Mouse (Mus musculus): ENCODE measurements around the gene Ndufs1. TPM values are rescaled to one million over a fixed set of nuclear protein-coding genes. Genes with fewer than 3 reads are reported as not detected.
A peak's percentile ranks its signal among the peaks of the same experiment; 100 is the strongest.

Ndufs1 gene
- polyA plus RNA-seq (2012; rRNA removed) (83.1 and 96.3 TPM in 2 replicates), polyA plus RNA-seq (2014; fragmentation: Nextera tagmentation; extraction: Ambion mirVana) (115 and 117 TPM in 2 replicates)

DNA sequence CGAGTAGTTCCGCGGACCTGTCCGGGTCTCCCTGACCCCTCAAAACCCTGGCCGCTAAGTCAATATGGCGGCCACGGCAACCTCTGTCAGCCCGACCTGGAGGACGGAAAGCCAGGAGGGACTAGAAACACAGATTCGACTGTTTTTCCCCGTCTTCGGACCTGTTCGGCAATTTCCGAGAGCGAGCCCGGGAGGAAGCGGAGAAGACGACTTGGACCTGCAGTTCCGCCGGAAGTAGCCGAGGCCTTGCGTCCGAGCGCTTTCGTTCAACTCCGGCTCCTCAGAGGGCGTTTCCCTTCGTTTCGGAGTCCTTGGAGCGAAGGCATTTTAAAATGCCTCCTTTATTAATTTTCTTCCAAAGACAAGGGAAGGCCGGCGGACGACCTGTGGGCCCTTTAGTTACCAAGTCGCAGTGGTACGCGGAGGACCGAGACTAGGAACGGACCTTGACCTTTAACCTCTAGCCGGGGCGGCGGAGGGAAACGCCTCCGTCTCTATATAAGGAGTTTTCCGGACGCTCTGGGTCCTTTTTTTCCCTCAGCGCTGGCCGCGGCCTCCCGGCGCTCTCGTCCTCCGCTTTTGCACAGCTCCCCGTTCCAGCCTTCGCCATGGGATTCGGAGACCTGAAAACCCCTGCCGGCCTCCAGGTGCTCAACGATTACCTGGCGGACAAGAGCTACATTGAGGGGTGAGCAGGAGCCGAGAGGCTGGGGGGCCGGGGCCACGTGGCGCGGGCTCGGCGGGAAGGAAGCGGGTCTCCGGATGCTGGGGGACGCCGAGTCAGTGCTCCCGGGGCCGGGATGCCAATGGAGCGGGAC lies at the start of gene Ndufs1, which contains the start of gene Eef1b2:
TSS of gene Ndufs1 (minus strand) at position 230 of the 818 bp plus-strand sequence.
TSS of gene Eef1b2 (plus strand) at position 222 of the 818 bp plus-strand sequence.
- Histone ChIP-seq H3K36me3 (ENCODE audit: control insufficient read depth, insufficient read depth, low read length) (peaks cover 33% of the 10 kb centered on the region), H3K4me3 (replicated peaks; ENCODE audit: low read length) (peak within 1 kb of the TSS; percentile 62), H3K9me3 (ENCODE audit: control insufficient read depth, low read length) (no peaks in the 10 kb centered on the region), H3K4me1 (ENCODE audit: control insufficient read depth, insufficient read depth, low read length) (peaks cover 19% of the 10 kb centered on the region), H3K4me2 (replicated peaks; ENCODE audit: low read depth, low read length, severe bottlenecking) (peak within 1 kb of the TSS; percentile 71), H3K27ac (replicated peaks; ENCODE audit: low read depth, low read length) (peak within 1 kb of the TSS; percentile 83), H3K9ac (ENCODE audit: low read depth, low read length, severe bottlenecking) (peak within 1 kb of the TSS; percentile 88), H3K27me3 (ENCODE audit: control insufficient read depth, insufficient read depth, low read length) (no peaks in the 10 kb centered on the region)
- DNase-seq (ENCODE audit: low spot score) = peak; percentile 97
- WGBS = under 1% methylated on average over 72 of the region's 72 CpGs
- peak; percentile 91 for ATAC-seq (ENCODE audit: low FRiP score, low read depth)
- TF ChIP-seq POLR2A (IDR thresholded peaks at IDR 0.05; ENCODE audit: borderline replicate concordance, extremely low read depth, insufficient read depth, insufficient read length) = peak; percentile 66; the same call in 1 of the 2 replicates

- no peak overlapping the region for H3K27ac ChIP-seq (replicated peaks; ENCODE audit: low read depth, low read length)
- no peak overlapping the region for H3K4me3 ChIP-seq (replicated peaks; ENCODE audit: low read length)
- no peak for TF ChIP-seq POLR2A (IDR thresholded peaks at IDR 0.05; ENCODE audit: borderline replicate concordance, extremely low read depth, insufficient read depth, insufficient read length)
- DNase-seq (ENCODE audit: low spot score) (peak; percentile 45), ATAC-seq (ENCODE audit: low FRiP score, low read depth) (peak; percentile 71)
- no peaks in the 10 kb centered on the region for H3K4me1 ChIP-seq (ENCODE audit: control insufficient read depth, insufficient read depth, low read length)
- H3K4me2 ChIP-seq (replicated peaks; ENCODE audit: low read depth, low read length, severe bottlenecking) = no peak overlapping the region
- WGBS = 3% methylated on average over 7 of the region's 7 CpGs
- H3K9me3 ChIP-seq (ENCODE audit: control insufficient read depth, low read length) = no peaks in the 10 kb centered on the region
- H3K36me3 ChIP-seq (ENCODE audit: control insufficient read depth, insufficient read depth, low read length) = no peaks in the 10 kb centered on the region
- no peak overlapping the region for H3K9ac ChIP-seq (ENCODE audit: low read depth, low read length, severe bottlenecking)
- H3K27me3 ChIP-seq (ENCODE audit: control insufficient read depth, insufficient read depth, low read length) = no peaks in the 10 kb centered on the region
These were observed 49.3 kb upstream of the Ndufs1 start for GRCm38 (mm10) chr1:63225890-63226289.

DNA sequence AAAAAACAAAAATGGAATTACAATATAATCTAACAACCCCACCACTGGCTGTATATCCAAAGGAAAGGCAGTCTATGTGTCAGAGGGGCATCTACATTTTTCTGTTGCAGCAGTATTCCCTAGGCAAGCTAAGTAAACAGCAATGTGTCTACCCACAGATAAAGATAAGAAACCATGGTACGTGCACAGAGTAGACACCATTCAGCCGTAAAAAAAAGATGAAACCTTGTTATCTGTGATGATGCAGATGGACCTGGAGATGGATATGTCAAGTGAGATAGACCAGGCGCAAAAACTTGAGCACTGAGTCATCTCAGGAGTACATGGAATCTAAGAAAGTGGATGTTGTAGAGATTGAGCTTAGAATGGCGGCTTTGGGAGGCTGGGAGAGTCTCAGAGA lies 48.4 kb upstream of the Ndufs1 start:
- H3K36me3 ChIP-seq (ENCODE audit: control insufficient read depth, insufficient read depth, low read length) = no peaks in the 10 kb centered on the region
- no peak for TF ChIP-seq POLR2A (IDR thresholded peaks at IDR 0.05; ENCODE audit: borderline replicate concordance, extremely low read depth, insufficient read depth, insufficient read length)
- WGBS = 83% methylated on average over 4 of the region's 4 CpGs
- H3K9ac ChIP-seq (ENCODE audit: low read depth, low read length, severe bottlenecking) = no peak overlapping the region
- no peak for ATAC-seq (ENCODE audit: low FRiP score, low read depth)
- no peaks in the 10 kb centered on the region for H3K4me1 ChIP-seq (ENCODE audit: control insufficient read depth, insufficient read depth, low read length)
- H3K4me3 ChIP-seq (replicated peaks; ENCODE audit: low read length) = no peak overlapping the region
- H3K27ac ChIP-seq (replicated peaks; ENCODE audit: low read depth, low read length) = no peak overlapping the region
- H3K27me3 ChIP-seq (ENCODE audit: control insufficient read depth, insufficient read depth, low read length) = no peaks in the 10 kb centered on the region
- H3K4me2 ChIP-seq (replicated peaks; ENCODE audit: low read depth, low read length, severe bottlenecking) = no peak overlapping the region
- no peaks in the 10 kb centered on the region for H3K9me3 ChIP-seq (ENCODE audit: control insufficient read depth, low read length)
- DNase-seq (ENCODE audit: low spot score) = no peak

DNA sequence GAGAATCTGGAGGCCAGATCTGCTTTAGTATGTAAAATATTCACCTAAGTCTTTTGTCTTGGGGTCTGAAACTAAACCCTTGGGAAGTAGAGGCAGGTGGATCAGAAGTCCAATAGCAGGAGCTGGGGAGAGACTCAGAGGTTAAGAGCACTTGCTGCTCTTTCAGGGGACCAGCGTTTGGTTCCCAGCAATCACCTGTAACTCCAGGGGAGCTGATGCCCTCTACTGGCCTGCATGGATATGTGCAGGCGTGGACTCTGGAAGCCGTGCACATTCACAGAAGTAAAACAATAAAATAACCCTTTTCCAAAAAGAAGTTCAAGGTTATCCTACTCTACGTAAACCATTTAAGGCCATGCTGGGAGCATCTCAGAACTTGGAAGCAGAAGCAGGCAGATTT lies 42.6 kb upstream of the Ndufs1 start:
- H3K9me3 ChIP-seq (ENCODE audit: control insufficient read depth, low read length) = no peaks in the 10 kb centered on the region
- H3K4me1 ChIP-seq (ENCODE audit: control insufficient read depth, insufficient read depth, low read length) = peaks cover 4% of the 10 kb centered on the region
- H3K36me3 ChIP-seq (ENCODE audit: control insufficient read depth, insufficient read depth, low read length) = no peaks in the 10 kb centered on the region
- H3K9ac ChIP-seq (ENCODE audit: low read depth, low read length, severe bottlenecking) = no peak overlapping the region
- ATAC-seq (ENCODE audit: low FRiP score, low read depth) (no peak), DNase-seq (ENCODE audit: low spot score) (no peak)
- 92% methylated on average over 4 of the region's 4 CpGs for WGBS
- no peaks in the 10 kb centered on the region for H3K27me3 ChIP-seq (ENCODE audit: control insufficient read depth, insufficient read depth, low read length)
- H3K4me2 ChIP-seq (replicated peaks; ENCODE audit: low read depth, low read length, severe bottlenecking) = no peak overlapping the region
- no peak overlapping the region for H3K27ac ChIP-seq (replicated peaks; ENCODE audit: low read depth, low read length)
- H3K4me3 ChIP-seq (replicated peaks; ENCODE audit: low read length) = no peak overlapping the region
- TF ChIP-seq POLR2A (IDR thresholded peaks at IDR 0.05; ENCODE audit: borderline replicate concordance, extremely low read depth, insufficient read depth, insufficient read length) = no peak

- H3K4me1 ChIP-seq (ENCODE audit: control insufficient read depth, insufficient read depth, low read length) = peaks cover 9% of the 10 kb centered on the region
- no peaks in the 10 kb centered on the region for H3K36me3 ChIP-seq (ENCODE audit: control insufficient read depth, insufficient read depth, low read length)
- no peak overlapping the region for H3K4me2 ChIP-seq (replicated peaks; ENCODE audit: low read depth, low read length, severe bottlenecking)
- no peak for TF ChIP-seq POLR2A (IDR thresholded peaks at IDR 0.05; ENCODE audit: borderline replicate concordance, extremely low read depth, insufficient read depth, insufficient read length)
- DNase-seq (ENCODE audit: low spot score) (no peak), ATAC-seq (ENCODE audit: low FRiP score, low read depth) (no peak)
- H3K27me3 ChIP-seq (ENCODE audit: control insufficient read depth, insufficient read depth, low read length) = no peaks in the 10 kb centered on the region
- no peak overlapping the region for H3K27ac ChIP-seq (replicated peaks; ENCODE audit: low read depth, low read length)
- H3K4me3 ChIP-seq (replicated peaks; ENCODE audit: low read length) = no peak overlapping the region
- H3K9me3 ChIP-seq (ENCODE audit: control insufficient read depth, low read length) = no peaks in the 10 kb centered on the region
- no peak overlapping the region for H3K9ac ChIP-seq (ENCODE audit: low read depth, low read length, severe bottlenecking)
- WGBS = 24% methylated on average over 7 of the region's 7 CpGs
These were observed 38.0 kb upstream of the Ndufs1 start for GRCm38 (mm10) chr1:63214631-63215030.

Measured in limb, embryonic 14.5 days (tissue).